Mouse (Mus musculus): ENCODE results near the gene Erc1. TPM values are rescaled to one million over a fixed set of nuclear protein-coding genes. Genes with fewer than 3 reads are reported as not detected.

Erc1 gene
- polyA plus RNA-seq, 1 experiment from 2014 or later, result 21.3 TPM

- H3K4me1 ChIP-seq, result peaks cover 57% of the 10 kb centered on the region
- H3K36me3 ChIP-seq, result peaks cover 4% of the 10 kb centered on the region
- H3K9me3 ChIP-seq (replicated peaks), result no peaks in the 10 kb centered on the region
- 67% methylated on average over 3 of the region's 3 CpGs for WGBS
- DNase-seq (ENCODE audit: low spot score), result no peak
- peak overlapping the region; percentile 57; the same call in 1 of the 2 replicates for H3K27ac ChIP-seq (replicated peaks)
- no peaks in the 10 kb centered on the region for H3K27me3 ChIP-seq (ENCODE audit: low read depth, poor library complexity, severe bottlenecking)
- H3K4me3 ChIP-seq, result no peak overlapping the region
These were observed 326.5 kb downstream of the Erc1 start for GRCm38 (mm10) chr6:119521482-119521900.

Other genes starting within 250 kb of the Erc1 start
- 23.4 and 25.4 TPM in 2 replicates for gene Rad52, start 54.5 kb upstream of the Erc1 start, polyA plus RNA-seq (2016; fragmentation: Nextera tagmentation; extraction: Ambion mirVana)
- gene Wnk1, start 190.5 kb upstream of the Erc1 start, polyA plus RNA-seq (2016; fragmentation: Nextera tagmentation; extraction: Ambion mirVana), result 44.1 and 50.7 TPM in 2 replicates
- not detected in 2 replicates for gene Ninj2, start 245.2 kb upstream of the Erc1 start, polyA plus RNA-seq (2016; fragmentation: Nextera tagmentation; extraction: Ambion mirVana)